Mouse (Mus musculus): ENCODE measurements around the gene Tbxa2r.
A peak's percentile ranks its signal among the peaks of the same experiment; 100 is the strongest.

Tbxa2r gene

DNA sequence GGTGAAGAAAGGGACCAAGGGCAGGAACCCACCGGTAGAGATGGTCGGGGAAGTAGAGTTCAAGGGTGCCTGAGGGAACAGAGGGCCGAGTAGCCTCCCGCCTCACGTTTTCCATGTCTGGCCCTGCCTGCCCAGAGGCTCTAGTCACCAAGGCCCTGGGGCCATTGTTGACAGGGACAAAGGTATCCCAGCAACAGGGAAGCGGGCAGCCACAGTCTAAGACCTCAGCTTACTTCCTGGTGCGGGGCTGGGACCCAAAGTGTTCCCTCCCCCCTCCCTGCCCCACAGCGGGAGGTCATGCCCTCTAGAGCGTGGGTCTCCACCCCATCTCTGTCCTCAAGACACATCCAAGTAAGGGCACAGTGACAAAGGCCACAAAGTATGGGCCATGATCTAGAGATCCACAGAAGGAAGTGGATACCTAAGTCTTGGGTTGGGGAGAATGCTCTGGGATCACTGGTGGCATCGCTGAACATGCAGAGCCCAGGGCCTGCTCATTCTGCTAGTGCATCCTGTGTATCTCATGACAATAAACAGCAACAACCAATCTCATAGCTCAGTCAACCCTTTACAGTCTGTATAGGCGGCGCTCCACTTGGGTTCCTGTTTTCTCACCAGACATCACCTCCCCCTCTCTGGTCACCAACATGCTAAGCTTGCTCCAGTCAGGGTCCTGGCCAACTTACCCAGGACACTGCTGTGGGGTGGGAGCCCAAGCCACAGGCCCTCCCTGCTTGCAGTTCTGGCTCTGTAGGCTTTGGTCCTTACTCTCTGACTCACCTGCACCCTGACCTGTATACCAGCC is 37.3 kb downstream of the Tbxa2r start, which contains the start of gene 4930404N11Rik:
4930404N11Rik (minus strand) TSS at position 145 of the 805 bp plus-strand sequence.
- DNase-seq (ENCODE audit: low spot score in 2 of 2): no peak

DNA sequence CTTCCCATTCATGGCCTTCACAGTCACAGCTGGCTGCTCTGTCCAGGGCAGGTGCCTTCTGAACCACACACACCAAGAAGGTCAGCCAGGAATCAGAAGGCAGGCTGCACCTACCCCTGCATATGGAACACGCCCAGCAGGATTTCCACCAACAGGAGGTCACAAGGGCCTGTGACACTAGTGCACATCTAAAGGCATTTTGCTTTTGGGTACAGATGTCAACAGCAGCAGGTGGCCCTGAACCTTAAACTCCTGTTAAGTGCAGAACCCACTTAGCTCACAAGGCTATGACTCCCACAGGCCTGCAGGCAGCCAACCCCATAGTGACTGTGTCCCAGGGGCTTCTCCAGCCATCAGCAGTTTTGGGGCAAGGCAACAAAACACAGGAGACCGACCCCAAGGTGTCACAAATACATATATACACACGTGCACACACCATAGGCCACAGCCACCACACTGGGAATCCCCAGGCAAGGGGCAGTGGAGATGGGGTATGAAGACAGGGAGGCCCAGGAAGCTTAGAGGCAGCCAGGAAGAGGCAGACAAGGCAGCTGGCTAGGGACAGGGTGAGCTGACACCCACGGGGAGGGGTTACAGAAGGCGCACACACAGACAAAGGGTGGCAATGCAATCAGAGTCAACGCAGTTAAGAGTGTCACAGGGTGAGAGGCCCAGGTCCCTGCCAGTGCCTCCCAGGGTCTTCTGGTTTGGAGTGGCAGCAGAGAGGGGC is 38.1 kb downstream of the Tbxa2r start:
- DNase-seq (ENCODE audit: low spot score in 2 of 2): no peak

DNA sequence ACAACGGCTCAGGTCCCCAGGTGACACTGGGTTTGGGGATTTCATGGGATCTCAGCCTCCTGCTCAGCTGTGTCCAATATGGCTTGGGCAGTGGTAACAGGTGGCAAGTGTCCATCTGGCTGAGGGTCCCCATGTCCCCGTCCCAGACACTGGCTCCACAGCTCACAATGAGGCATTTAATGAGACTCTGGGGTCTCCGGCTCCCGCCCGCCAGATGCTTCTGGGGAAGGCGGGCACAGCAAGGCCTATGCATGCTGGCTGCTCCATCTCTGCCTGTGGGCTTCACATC is 38.6 kb downstream of the Tbxa2r start:
- DNase-seq (ENCODE audit: low spot score in 2 of 2): no peak

DNA sequence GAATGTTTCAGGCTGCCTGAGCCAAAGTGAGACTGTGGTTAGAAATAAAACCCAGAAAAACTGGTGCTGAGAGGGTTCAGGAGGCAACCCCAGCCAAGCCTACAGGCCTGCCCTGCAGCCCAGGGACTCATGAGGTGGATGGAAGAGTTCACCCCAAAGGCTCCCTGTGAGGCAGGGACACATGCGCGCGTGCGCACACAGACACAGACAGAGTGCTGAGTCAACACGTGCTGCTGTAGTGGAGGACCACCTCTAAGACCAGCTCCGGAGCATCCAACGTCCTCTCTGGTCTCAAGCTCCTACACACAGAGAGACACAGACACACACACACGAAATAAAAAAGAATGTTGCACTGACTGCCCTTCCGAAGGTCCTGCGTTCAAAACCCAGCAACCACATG is 46.8 kb downstream of the Tbxa2r start:
- DNase-seq (ENCODE audit: low spot score in 2 of 2): no peak

DNA sequence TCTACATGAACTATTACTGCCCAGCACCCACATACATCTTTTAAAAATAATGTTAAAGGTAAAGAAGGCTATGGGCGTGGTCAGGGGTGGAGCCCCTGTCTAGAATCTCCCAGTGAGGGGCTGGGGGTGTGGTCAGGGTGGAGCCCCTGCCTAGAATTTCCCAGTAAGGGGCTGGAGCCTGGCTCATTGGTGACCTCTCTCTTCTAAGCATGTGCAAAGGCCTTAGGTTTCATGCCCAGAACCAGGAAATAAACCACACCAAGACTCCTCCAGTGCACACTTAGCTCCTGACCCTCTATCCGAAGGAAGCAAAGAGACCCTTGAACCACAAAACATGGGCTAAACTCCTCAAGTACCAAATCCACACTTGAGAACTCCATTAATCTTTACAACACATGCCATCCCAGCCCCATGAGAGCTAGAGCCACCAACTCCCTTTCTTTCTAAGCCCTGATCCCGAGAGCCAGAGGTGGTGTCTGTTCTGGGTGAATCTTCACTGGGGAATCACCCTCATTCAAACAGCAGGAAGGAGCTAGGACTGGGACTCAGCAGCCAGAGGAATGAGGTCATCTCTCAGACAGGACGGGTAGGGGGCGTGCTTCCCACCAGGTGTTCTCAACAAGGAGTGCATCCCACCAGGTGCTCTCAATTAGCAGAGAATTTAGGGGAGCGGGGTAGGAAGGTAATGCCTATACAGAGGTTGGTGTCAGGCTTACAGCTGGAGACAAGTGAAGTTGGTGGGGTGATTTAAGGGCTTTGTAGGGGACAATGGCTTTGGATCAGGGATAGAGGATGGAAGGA is 48.2 kb downstream of the Tbxa2r start:
- peak in 1 of 2 experiments; percentile 52 for DNase-seq (ENCODE audit: low spot score in 2 of 2)

DNA sequence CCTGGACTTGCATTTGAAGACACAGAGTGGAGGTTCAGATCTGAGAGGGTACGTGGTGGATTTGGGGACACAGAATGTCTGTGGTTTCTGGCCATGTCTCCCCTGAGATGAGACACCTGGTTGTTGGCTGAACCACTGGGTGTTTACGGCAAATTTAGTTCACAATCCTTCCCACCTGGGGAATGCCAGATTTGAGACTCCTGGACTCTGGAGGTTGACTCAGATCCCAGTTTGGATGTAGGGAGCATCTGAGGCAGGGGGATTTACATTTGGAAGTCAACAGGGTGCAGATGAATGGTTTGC is 48.8 kb downstream of the Tbxa2r start:
- DNase-seq (ENCODE audit: low spot score in 2 of 2): no peak

DNA sequence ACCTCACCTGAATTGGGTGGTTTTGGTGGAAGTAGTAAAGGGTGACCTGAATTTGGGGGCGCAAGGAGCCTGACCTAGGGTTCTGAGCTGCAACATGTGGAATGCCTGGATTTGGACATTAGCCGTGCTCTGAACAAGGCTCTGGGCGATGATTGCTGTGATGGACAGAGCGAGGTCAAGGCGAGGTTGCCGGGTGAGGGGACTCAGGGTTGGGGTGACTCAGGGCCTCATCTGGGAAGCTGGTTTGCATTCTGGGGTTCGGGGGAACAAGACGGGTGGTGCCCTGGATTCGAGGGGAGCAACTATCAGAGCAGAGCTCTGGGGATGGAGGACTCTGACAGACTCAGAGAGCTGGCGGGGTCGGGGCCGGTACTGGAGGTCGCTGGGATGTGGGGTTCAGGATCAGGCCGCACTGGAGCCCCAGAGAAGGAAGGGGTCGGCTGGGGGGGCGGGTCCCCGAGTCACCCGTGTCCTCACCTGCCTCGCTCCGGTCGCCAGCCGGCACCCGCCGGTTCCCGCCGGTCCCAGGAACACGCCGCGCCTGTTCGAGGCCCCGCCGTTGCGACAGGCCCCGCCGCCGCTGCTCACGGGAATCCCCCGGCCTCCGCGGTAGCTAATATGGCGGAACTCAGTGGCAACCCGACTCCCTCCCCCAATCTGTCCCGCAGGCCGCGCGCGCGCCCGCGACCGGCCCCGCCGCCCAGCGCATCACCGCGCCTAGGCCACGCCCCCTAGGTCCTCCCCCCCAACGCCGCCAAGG is 49.4 kb downstream of the Tbxa2r start, which contains the start of gene Fzr1:
Fzr1 (minus strand) TSS at position 724 of the 760 bp plus-strand sequence.
- DNase-seq (ENCODE audit: low spot score in 2 of 2): peak in 1 of 2 experiments; percentile 32

DNA sequence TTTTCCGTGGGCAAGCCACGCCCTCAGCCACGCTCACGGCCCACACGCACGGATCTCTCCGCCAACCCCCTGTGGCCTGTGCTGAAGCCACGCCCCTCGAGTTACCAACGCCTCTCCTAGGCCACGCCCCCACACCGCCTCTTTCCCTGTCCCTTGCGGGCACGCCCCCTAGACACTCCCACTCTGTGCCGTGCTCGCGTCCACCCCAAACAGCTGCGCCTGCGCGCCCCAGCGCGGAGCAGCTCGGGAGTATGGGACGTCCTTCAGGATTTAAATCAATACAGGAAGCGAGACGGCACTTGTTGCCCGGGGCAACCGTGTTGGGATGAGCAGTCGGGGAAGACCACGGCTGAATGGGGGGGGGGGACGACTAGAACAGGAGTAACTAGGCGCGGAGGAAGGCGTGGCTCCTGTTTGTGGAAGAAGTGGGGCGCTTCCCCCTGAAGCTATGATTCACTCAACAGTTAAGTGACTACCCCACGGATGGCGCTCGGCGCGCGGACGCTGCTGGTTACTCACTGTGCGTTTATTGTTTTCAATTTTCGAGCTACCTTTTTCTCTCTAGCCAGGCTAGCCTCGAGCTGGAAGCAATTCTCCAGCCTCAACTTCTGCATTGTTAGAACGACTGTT is 50.1 kb downstream of the Tbxa2r start:
- peak; percentile 100 for DNase-seq (ENCODE audit: low spot score in 2 of 2)

DNA sequence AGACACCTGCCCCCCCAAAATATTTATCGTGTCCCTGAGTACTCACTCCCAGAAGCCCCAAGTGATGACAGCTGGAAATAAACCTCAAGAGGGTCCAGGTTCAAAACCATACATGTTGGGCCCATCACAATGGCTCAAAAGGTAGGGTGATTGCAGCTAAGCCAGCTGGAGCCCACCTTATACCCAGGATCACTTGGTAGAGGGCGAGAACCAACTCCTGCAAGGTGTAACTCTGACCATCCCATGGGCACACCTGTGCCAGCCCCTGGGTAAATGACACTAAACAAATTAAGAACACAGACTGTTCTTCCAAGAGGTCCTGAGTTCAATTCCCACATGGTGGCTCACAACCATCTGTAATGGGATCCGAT is 50.6 kb downstream of the Tbxa2r start:
- DNase-seq (ENCODE audit: low spot score in 2 of 2): no peak

DNA sequence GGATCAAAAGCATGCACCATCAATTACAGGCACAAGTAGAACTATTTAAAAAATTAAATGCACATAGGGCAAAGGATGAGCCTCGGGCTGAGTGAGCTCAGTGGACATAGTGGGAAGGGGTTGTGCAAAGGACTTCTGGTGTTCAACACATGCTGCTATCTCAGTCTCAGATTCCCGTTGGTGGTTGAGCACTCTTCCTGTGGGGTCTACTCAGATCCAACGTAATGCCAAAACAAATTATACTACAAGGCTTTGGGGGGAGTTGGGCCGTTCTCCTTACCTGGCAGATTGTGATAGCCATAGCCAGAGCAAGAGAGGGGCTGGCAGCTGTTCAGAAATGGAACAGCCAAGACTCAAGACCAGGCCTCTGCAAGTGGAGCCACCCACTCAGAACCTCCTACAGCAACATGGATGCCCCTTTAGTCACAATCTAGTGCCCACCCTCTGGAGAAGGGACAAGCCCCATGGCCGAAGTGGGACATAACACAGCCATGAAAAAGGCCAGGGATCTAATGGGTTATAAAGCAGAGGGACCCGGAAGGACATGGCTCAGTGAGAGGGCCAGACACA is 51.4 kb downstream of the Tbxa2r start:
- no peak for DNase-seq (ENCODE audit: low spot score in 2 of 2)

DNA sequence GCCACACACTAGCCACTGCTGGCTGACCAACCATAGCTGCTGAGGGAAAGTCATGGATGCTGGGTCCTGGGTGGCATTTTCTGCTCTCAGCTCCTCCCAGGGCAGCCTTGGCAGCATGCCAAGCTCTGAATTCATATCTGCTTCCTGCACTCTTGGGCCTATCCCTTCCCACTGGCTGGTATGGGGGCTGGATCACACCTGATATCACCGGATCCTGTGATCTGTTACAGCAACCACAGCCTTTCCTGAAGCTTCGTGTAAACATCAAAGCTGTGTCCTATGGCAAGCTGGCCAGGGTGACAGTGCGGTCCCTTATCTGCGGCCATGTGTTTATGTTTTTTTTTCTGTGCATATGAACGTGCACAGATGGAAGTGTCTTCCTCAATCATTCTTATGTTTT is 53.5 kb downstream of the Tbxa2r start:
- peak; percentile 79 to 86 for DNase-seq (ENCODE audit: low spot score in 2 of 2)

DNA sequence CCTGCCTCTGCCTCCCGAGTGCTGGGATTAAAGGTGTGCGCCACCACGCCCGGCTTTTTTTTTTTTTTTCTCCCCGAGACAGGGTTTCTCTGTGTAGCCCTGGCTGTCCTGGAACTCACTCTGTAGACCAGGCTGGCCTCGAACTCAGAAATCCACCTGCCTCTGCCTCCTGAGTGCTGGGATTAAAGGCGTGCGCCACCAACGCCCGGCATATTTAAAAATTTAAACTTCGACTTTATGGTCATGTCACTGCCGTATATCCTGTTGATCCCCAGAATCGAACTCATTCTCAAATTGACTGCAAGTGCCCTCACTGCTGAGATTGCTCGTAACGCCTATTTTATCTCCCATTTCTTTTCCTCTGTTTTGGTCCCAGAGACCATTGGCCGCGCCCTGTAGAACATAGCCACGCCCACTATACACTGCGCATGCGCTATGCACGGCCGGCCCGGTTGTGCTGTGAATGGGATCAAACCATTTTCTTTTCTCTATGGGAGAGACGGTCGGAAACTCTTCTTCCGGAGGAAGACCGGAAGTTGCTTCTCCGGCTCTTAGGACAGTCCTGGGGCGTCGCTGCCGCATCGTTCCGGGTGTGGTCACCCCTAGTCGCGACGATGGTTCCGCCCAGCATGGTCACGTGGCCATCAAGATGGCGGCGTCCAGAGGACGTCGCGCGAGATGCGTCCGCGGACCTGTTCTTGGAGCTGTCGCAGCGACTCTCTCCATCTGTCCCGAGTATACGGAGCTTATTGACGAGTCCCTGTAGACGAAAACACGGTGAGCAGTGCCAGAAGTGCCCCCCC is 55.5 kb downstream of the Tbxa2r start, which contains the start of the genes Dohh and Gm48551:
Dohh (plus strand) TSS at position 627 of the 803 bp plus-strand sequence.
Gm48551 (plus strand) TSS at position 665 of the 803 bp plus-strand sequence.
- DNase-seq (ENCODE audit: low spot score in 2 of 2): peak; percentile 99

DNA sequence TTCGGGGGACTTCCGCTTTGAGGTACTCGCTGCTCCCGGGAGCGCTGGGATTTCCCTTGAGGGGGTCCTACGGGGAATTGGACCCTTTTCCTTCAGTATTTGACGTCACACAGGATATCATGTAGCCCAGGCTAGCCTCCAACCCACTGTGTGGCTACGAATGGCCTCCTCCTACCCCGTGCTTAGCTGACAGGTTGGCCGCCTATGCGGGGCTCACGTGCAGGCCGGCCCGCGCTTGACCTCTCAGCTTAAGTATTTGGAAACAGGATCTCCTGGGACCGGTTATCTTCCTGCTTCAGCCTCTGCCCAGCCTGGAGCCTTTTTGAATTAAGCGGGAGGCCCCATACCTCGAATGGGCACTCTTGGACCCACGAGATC is 56.1 kb downstream of the Tbxa2r start:
- DNase-seq (ENCODE audit: low spot score in 2 of 2): no peak

Data from spleen, postnatal 14 days (tissue).